Mouse (Mus musculus) liver, adult 2 months (tissue): ENCODE results near the gene Gm11555.

Experiments used
- CTCF ChIP-seq: fragments of 200-500 bp; IDR thresholded peaks from 2 replicates; pipeline ENCODE4 v1.5.1; 2011; ENCODE audit warnings: low read depth, low read length, control low read depth
- POLR2A ChIP-seq: fragments of 200-500 bp; IDR thresholded peaks from 2 replicates; pipeline ENCODE4 v1.6.1; 2011; ENCODE audit warnings: low read length, control low read depth; ENCODE audit not compliant: insufficient read depth; ENCODE audit errors: extremely low read depth

- TF ChIP-seq CTCF (no peak), POLR2A (no peak)
Observed at GRCm38 (mm10) chr11:99633293-99633692, 16.7 kb downstream of the Gm11555 start.
